In genomic region chr2:75930941-75931340, GRCm38 (mm10) we compare ENCODE assay signal across 16 mouse cellular contexts. TPM values are rescaled to one million over a fixed set of nuclear protein-coding genes. Genes with fewer than 3 reads are reported as not detected.
DNase-seq lines count a peak whose midpoint lies in the region; ATAC-seq lines count a peak whose summit lies in the region.
"Had no signal": no experiment of that assay in that cellular context is flagged by ENCODE, and none has a peak within 500 bp of the region (broad histone marks: within the 10 kb centered on the region; RNA-seq: fewer than 3 reads in every experiment).

No protein-coding gene starts in this region.

- ATAC-seq in megakaryocyte progenitor cell, adult 5-6 weeks (replicated peaks; ENCODE audit: poor library complexity): no peak
- ATAC-seq: forebrain, embryonic 13.5 days; forebrain, embryonic 15.5 days had no signal

- DNase-seq in frontal cortex, adult 2 months (ENCODE audit: extremely low spot score in 1 of 2, low spot score in 1 of 2): peak; percentile 50 to 65
- no peak for DNase-seq in frontal cortex, postnatal 25 days (ENCODE audit: low spot score in 2 of 2)
- peak; percentile 19 for DNase-seq in left cerebral cortex, adult 11 months (ENCODE audit: low spot score)
- no peak for DNase-seq in left cerebral cortex, postnatal 4 days
- DNase-seq in right cerebral cortex, adult 18-20 months: peak; percentile 65
- DNase-seq in right cerebral cortex, postnatal 4 days: no peak
- peak; percentile 70 for DNase-seq in telencephalon, adult 2 months (ENCODE audit: low read depth, low spot score)
- DNase-seq: adrenal gland, adult 2 months; adrenal gland, postnatal 10 days; adrenal gland, postnatal 25 days; cerebellum, adult 2 months; cerebellum, adult 9-10 months had no signal

- intact Hi-C loops in left cerebral cortex, postnatal 4 days (cut with DNase I): no loop called here

RNA-seq across cellular contexts. Expression of gene Ttc30b, which starts 7.4 kb away (rescaled TPM):
- polyA plus RNA-seq in frontal cortex, adult 2 months (2012; rRNA removed): 11.0 and 12.0 TPM in 2 replicates
- 10 to 100 TPM; 13.6 to 14.4 TPM for total RNA-seq in left cerebral cortex, postnatal 4 days (2021)
- 2.1 and 3.2 TPM in 2 replicates for total RNA-seq in megakaryocyte progenitor cell, adult 5-6 weeks (2015)
- total RNA-seq in megakaryocyte progenitor cell, adult 5-6 weeks (2017): 1.7 and 2.3 TPM in 2 replicates
- total RNA-seq: MEL had no signal

RNA-seq across cellular contexts. Expression of gene Ttc30a2, which starts 47.0 kb away (rescaled TPM):
- polyA plus RNA-seq in frontal cortex, adult 2 months (2012; rRNA removed): 0.21 and 0.36 TPM in 2 replicates
- under 1 TPM; 0.66 to 0.81 TPM for total RNA-seq in left cerebral cortex, postnatal 4 days (2021)
- total RNA-seq in megakaryocyte progenitor cell, adult 5-6 weeks (2015): not detected in 2 replicates
- 0.10 TPM in 1 of 2 replicates, not detected in the other for total RNA-seq in megakaryocyte progenitor cell, adult 5-6 weeks (2017)
- total RNA-seq: MEL had no signal

RNA-seq across cellular contexts. Expression of gene Ttc30a1, which starts 50.8 kb away (rescaled TPM):
- polyA plus RNA-seq in frontal cortex, adult 2 months (2012; rRNA removed): 3.2 and 3.6 TPM in 2 replicates
- 1 to 10 TPM; 3.7 to 4.4 TPM for total RNA-seq in left cerebral cortex, postnatal 4 days (2021)
- 4.0 and 4.3 TPM in 2 replicates for total RNA-seq in megakaryocyte progenitor cell, adult 5-6 weeks (2015)
- 3.6 and 3.7 TPM in 2 replicates for total RNA-seq in megakaryocyte progenitor cell, adult 5-6 weeks (2017)
- total RNA-seq: MEL had no signal

Comparison
In these comparisons a context has a peak if more than half of its experiments do, and no peak if none do; other contexts are left out.
1. DNase-seq: peak in frontal cortex, adult 2 months (2 of 2), left cerebral cortex, adult 11 months (single experiment), right cerebral cortex, adult 18-20 months (single experiment) and telencephalon, adult 2 months (single experiment); none in frontal cortex, postnatal 25 days (0 of 2), left cerebral cortex, postnatal 4 days (single experiment) and right cerebral cortex, postnatal 4 days (single experiment).